Mouse (Mus musculus): Measurements from ENCODE around the gene Nr1i2.

Nr1i2 gene

GRCm38 (mm10) chr16:38205272-38205671 lies 89.4 kb downstream of the Nr1i2 start:
- peak in 1 of 2 experiments; percentile 32 for DNase-seq (ENCODE audit: low spot score in 2 of 2)
